Mouse (Mus musculus) cerebellum, postnatal 4 days (tissue): ENCODE measurements around the gene Efhd2.

ENCODE experiments used
- DNase-seq, 2 experiments: peaks; one replicate each; pipeline ENCODE4 v3.0.0; 2022; ENCODE audit warnings: low spot score in 2 of 2, mixed read lengths in 1 of 2

The Efhd2 gene

GRCm38 (mm10) chr4:141881289-141881914, 6.7 kb upstream of the Efhd2 start:
- no peak for DNase-seq

GRCm38 (mm10) chr4:141879875-141880274, 5.2 kb upstream of the Efhd2 start:
- DNase-seq = no peak

GRCm38 (mm10) chr4:141879074-141879473, 4.4 kb upstream of the Efhd2 start:
- DNase-seq = no peak

GRCm38 (mm10) chr4:141878621-141879020, 3.9 kb upstream of the Efhd2 start:
- no peak for DNase-seq

GRCm38 (mm10) chr4:141875481-141876108, 875 bp upstream of the Efhd2 start:
- DNase-seq = no peak

GRCm38 (mm10) chr4:141874111-141874600, 564 bp downstream of the Efhd2 start:
- no peak for DNase-seq

- no peak for DNase-seq
Observed at GRCm38 (mm10) chr4:141872977-141873376, 1.7 kb downstream of the Efhd2 start.

GRCm38 (mm10) chr4:141871909-141872308, 2.8 kb downstream of the Efhd2 start:
- DNase-seq = peak in 1 of 2 experiments; percentile 25

GRCm38 (mm10) chr4:141871333-141871725, 3.4 kb downstream of the Efhd2 start:
- DNase-seq = no peak

- DNase-seq = peak in 1 of 2 experiments; percentile 54
Observed at GRCm38 (mm10) chr4:141870666-141871332, 3.9 kb downstream of the Efhd2 start.

- no peak for DNase-seq
Observed at GRCm38 (mm10) chr4:141869436-141870215, 5.1 kb downstream of the Efhd2 start.

GRCm38 (mm10) chr4:141868051-141868450, 6.7 kb downstream of the Efhd2 start:
- no peak for DNase-seq

- DNase-seq = peak; percentile 51 to 78
Observed at GRCm38 (mm10) chr4:141867498-141867897, 7.2 kb downstream of the Efhd2 start.

- no peak for DNase-seq
Observed at GRCm38 (mm10) chr4:141866933-141867490, 7.7 kb downstream of the Efhd2 start.

GRCm38 (mm10) chr4:141865600-141865999, 9.1 kb downstream of the Efhd2 start:
- DNase-seq = no peak

GRCm38 (mm10) chr4:141865006-141865405, 9.7 kb downstream of the Efhd2 start:
- DNase-seq = no peak

- no peak for DNase-seq
Observed at GRCm38 (mm10) chr4:141864506-141864905, 10.2 kb downstream of the Efhd2 start.

GRCm38 (mm10) chr4:141863726-141864280, 10.9 kb downstream of the Efhd2 start:
- no peak for DNase-seq

- no peak for DNase-seq
Observed at GRCm38 (mm10) chr4:141862867-141863266, 11.9 kb downstream of the Efhd2 start.

- peak in 1 of 2 experiments; percentile 19 for DNase-seq
Observed at GRCm38 (mm10) chr4:141861591-141862295, 13.0 kb downstream of the Efhd2 start.
